Comparison of ENCODE assay signal across 9 mouse cellular contexts in genomic region chr4:143297016-143297556, GRCm38 (mm10). TPM values are rescaled to one million over a fixed set of nuclear protein-coding genes. Genes with fewer than 3 reads are reported as not detected.
A peak's percentile ranks its signal among the peaks of the same experiment; 100 is the strongest.
DNase-seq lines count a peak whose midpoint lies in the region; ATAC-seq and TF ChIP-seq lines count a peak whose summit lies in the region.
"Had no signal": no experiment of that assay in that cellular context is flagged by ENCODE, and none has a peak within 500 bp of the region (broad histone marks: within the 10 kb centered on the region; RNA-seq: fewer than 3 reads in every experiment).

No protein-coding gene starts in this region.

- no peak for ATAC-seq in lung, postnatal 0 days
- no peak for ATAC-seq in kidney, postnatal 0 days (replicated peaks; ENCODE audit: low FRiP score, low read depth)
- no peak for ATAC-seq in stomach, embryonic 15.5 days (ENCODE audit: insufficient read depth, low FRiP score, low read depth)
- ATAC-seq in liver, embryonic 11.5 days (replicated peaks; ENCODE audit: low FRiP score): no peak

- H3K27me3 ChIP-seq in lung, postnatal 0 days (replicated peaks; ENCODE audit: insufficient read depth, low read length): peaks cover 8% of the 10 kb centered on the region; the same call in 1 of the 2 replicates
- H3K27me3 ChIP-seq in kidney, postnatal 0 days (ENCODE audit: insufficient read depth, low read length): no peaks in the 10 kb centered on the region
- H3K27me3 ChIP-seq in stomach, embryonic 15.5 days (replicated peaks): no peaks in the 10 kb centered on the region
- H3K27me3 ChIP-seq in liver, embryonic 11.5 days (replicated peaks; ENCODE audit: control insufficient read depth, insufficient read depth, low read length): peaks cover 45% of the 10 kb centered on the region

- no peak for DNase-seq in lung, postnatal 0 days (ENCODE audit: low spot score)
- no peak for DNase-seq in lung, postnatal 14 days
- peak; percentile 39 for DNase-seq in fibroblast of lung, adult 2 months (ENCODE audit: low read depth)
- DNase-seq in kidney, postnatal 0 days (ENCODE audit: low spot score): peak; percentile 14
- no peak for DNase-seq in thymus, postnatal 0 days (ENCODE audit: low spot score)
- DNase-seq in liver, embryonic 11.5 days (ENCODE audit: low spot score): no peak
- no peak for DNase-seq in layer of hippocampus, adult 18-20 months (ENCODE audit: low spot score in 2 of 2)

- 0 out of 2 replicates have a peak, but pooled peaks cover 4% of the 10 kb centered on the region for H3K4me1 ChIP-seq in lung, postnatal 0 days (ENCODE audit: insufficient read depth, low read depth, low read length)
- H3K4me1 ChIP-seq in kidney, postnatal 0 days (replicated peaks; ENCODE audit: insufficient read depth, low read length): peaks cover 29% of the 10 kb centered on the region
- H3K4me1 ChIP-seq in stomach, embryonic 15.5 days: peaks cover 7% of the 10 kb centered on the region; the same call in 1 of the 2 replicates
- H3K4me1 ChIP-seq in liver, embryonic 11.5 days (replicated peaks; ENCODE audit: control insufficient read depth, insufficient read depth, low read length): peaks cover 7% of the 10 kb centered on the region

- no peaks in the 10 kb centered on the region for H3K9me3 ChIP-seq in lung, postnatal 0 days (ENCODE audit: low read length)
- H3K9me3 ChIP-seq in kidney, postnatal 0 days (replicated peaks; ENCODE audit: low read length): no peaks in the 10 kb centered on the region
- no peaks in the 10 kb centered on the region for H3K9me3 ChIP-seq in stomach, embryonic 15.5 days
- H3K9me3 ChIP-seq in liver, embryonic 11.5 days (ENCODE audit: control insufficient read depth, low read length): no peaks in the 10 kb centered on the region

- H3K36me3 ChIP-seq in lung, postnatal 0 days (ENCODE audit: insufficient read depth, low read length): no peaks in the 10 kb centered on the region
- no peaks in the 10 kb centered on the region for H3K36me3 ChIP-seq in kidney, postnatal 0 days (ENCODE audit: insufficient read depth, low read length)
- no peaks in the 10 kb centered on the region for H3K36me3 ChIP-seq in stomach, embryonic 15.5 days
- H3K36me3 ChIP-seq in liver, embryonic 11.5 days (ENCODE audit: control insufficient read depth, insufficient read depth, low read length): no peaks in the 10 kb centered on the region

- no peak for TF ChIP-seq EP300 in lung, postnatal 0 days (IDR thresholded peaks at IDR 0.05)

- H3K27ac ChIP-seq in lung, postnatal 0 days (ENCODE audit: low read length): peak overlapping the region; percentile 58
- peak overlapping the region; percentile 21; the same call in 1 of the 2 replicates for H3K27ac ChIP-seq in kidney, postnatal 0 days
- H3K27ac ChIP-seq in stomach, embryonic 15.5 days: peak overlapping the region; percentile 61; the same call in 1 of the 2 replicates
- H3K27ac ChIP-seq in liver, embryonic 11.5 days (ENCODE audit: low read depth, low read length): no peak overlapping the region

- no peak overlapping the region for H3K9ac ChIP-seq in lung, postnatal 0 days (replicated peaks; ENCODE audit: low read depth)
- peak overlapping the region; percentile 24; the same call in 1 of the 2 replicates for H3K9ac ChIP-seq in kidney, postnatal 0 days (ENCODE audit: low read depth, low read length)
- H3K9ac ChIP-seq in stomach, embryonic 15.5 days: no peak overlapping the region
- no peak overlapping the region for H3K9ac ChIP-seq in liver, embryonic 11.5 days (ENCODE audit: low read depth, low read length)

- WGBS in lung, postnatal 0 days: 16% methylated on average over 12 of the region's 12 CpGs
- WGBS in kidney, postnatal 0 days: 12% methylated on average over 12 of the region's 12 CpGs
- WGBS in stomach, embryonic 15.5 days: 19% methylated on average over 12 of the region's 12 CpGs
- 23% methylated on average over 12 of the region's 12 CpGs for WGBS in liver, embryonic 11.5 days

- no peak for TF ChIP-seq CTCF in lung, postnatal 0 days (IDR thresholded peaks at IDR 0.05)
- no peak for TF ChIP-seq CTCF in kidney, postnatal 0 days (IDR thresholded peaks at IDR 0.05; ENCODE audit: low read depth)

- H3K4me3 ChIP-seq in lung, postnatal 0 days (ENCODE audit: low read depth, low read length): 0 out of 2 replicates have a peak overlapping the region, but pooled peaks have one; percentile 5
- H3K4me3 ChIP-seq in kidney, postnatal 0 days (replicated peaks; ENCODE audit: low read depth, low read length): peak overlapping the region; percentile 15
- peak overlapping the region; percentile 23; the same call in 1 of the 2 replicates for H3K4me3 ChIP-seq in stomach, embryonic 15.5 days (replicated peaks)
- no peak overlapping the region for H3K4me3 ChIP-seq in liver, embryonic 11.5 days (ENCODE audit: low read depth, low read length)

- peak overlapping the region; percentile 41 for H3K4me2 ChIP-seq in lung, postnatal 0 days (replicated peaks; ENCODE audit: low read depth, low read length)
- peak overlapping the region; percentile 46 for H3K4me2 ChIP-seq in kidney, postnatal 0 days (ENCODE audit: low read length)
- peak overlapping the region; percentile 29; the same call in 1 of the 2 replicates for H3K4me2 ChIP-seq in stomach, embryonic 15.5 days
- no peak overlapping the region for H3K4me2 ChIP-seq in liver, embryonic 11.5 days

RNA-seq across cellular contexts. Expression of gene Pdpn, which starts 2.3 kb away (rescaled TPM):
- 118 and 142 TPM in 2 replicates for polyA plus RNA-seq in lung, postnatal 0 days (2015; fragmentation: Nextera tagmentation; extraction: Ambion mirVana)
- 49.4 and 49.9 TPM in 2 replicates for polyA plus RNA-seq in kidney, postnatal 0 days (2015; fragmentation: Nextera tagmentation; extraction: Ambion mirVana)
- 27.4 and 29.7 TPM in 2 replicates for polyA plus RNA-seq in stomach, embryonic 15.5 days (2015; fragmentation: Nextera tagmentation; extraction: Ambion mirVana)
- 20.0 and 20.2 TPM in 2 replicates for polyA plus RNA-seq in thymus, postnatal 0 days (2015; fragmentation: Nextera tagmentation; extraction: Ambion mirVana)
- polyA plus RNA-seq in liver, embryonic 11.5 days (2014; fragmentation: Nextera tagmentation; extraction: Ambion mirVana): 5.5 and 6.0 TPM in 2 replicates
- 10 to 100 TPM; 18.9 to 20.0 TPM for total RNA-seq in layer of hippocampus, adult 18-20 months (2021)
- total RNA-seq: neutrophil, adult 5-6 weeks had no signal

RNA-seq across cellular contexts. Expression of gene Lrrc38, which starts 52.5 kb away (rescaled TPM):
- polyA plus RNA-seq in lung, postnatal 0 days (2015; fragmentation: Nextera tagmentation; extraction: Ambion mirVana): not detected in 2 replicates
- 0.09 and 0.15 TPM in 2 replicates for polyA plus RNA-seq in kidney, postnatal 0 days (2015; fragmentation: Nextera tagmentation; extraction: Ambion mirVana)
- 0.18 TPM in 1 of 2 replicates, not detected in the other for polyA plus RNA-seq in stomach, embryonic 15.5 days (2015; fragmentation: Nextera tagmentation; extraction: Ambion mirVana)
- not detected in 2 replicates for polyA plus RNA-seq in thymus, postnatal 0 days (2015; fragmentation: Nextera tagmentation; extraction: Ambion mirVana)
- not detected in 2 replicates for polyA plus RNA-seq in liver, embryonic 11.5 days (2014; fragmentation: Nextera tagmentation; extraction: Ambion mirVana)
- 1 to 10 TPM in 1 of 2 experiments, under 1 TPM in 1; 0.58 to 1.3 TPM for total RNA-seq in layer of hippocampus, adult 18-20 months (2021)
- total RNA-seq: neutrophil, adult 5-6 weeks had no signal

Comparison
In these comparisons a context has a peak if more than half of its experiments do, and no peak if none do; other contexts are left out.
1. DNase-seq: peak in fibroblast of lung, adult 2 months (single experiment) and kidney, postnatal 0 days (single experiment); none in lung, postnatal 0 days (single experiment), lung, postnatal 14 days (single experiment), thymus, postnatal 0 days (single experiment), liver, embryonic 11.5 days (single experiment) and layer of hippocampus, adult 18-20 months (0 of 2).